Mouse (Mus musculus) cerebellum, adult (tissue): Measurements from ENCODE around the gene Srcin1.

Experiments used
- ATAC-seq: cut with Nextera tagmentation; 2 replicates; pipeline ENCODE4 v1.9.2; 2017; ENCODE audit warnings: mild to moderate bottlenecking, moderate library complexity, mixed read lengths; ENCODE audit not compliant: insufficient number of reproducible peaks, low FRiP score, low TSS enrichment

Srcin1 gene

GRCm38 (mm10) chr11:97535660-97536059 is 40.3 kb downstream of the Srcin1 start:
- no peak for ATAC-seq

- ATAC-seq = no peak
These were observed 40.7 kb downstream of the Srcin1 start for GRCm38 (mm10) chr11:97535308-97535630.

GRCm38 (mm10) chr11:97534442-97535307 is 41.3 kb downstream of the Srcin1 start:
- ATAC-seq = no peak

GRCm38 (mm10) chr11:97533653-97534052 is 42.3 kb downstream of the Srcin1 start:
- no peak for ATAC-seq

GRCm38 (mm10) chr11:97532950-97533582 is 42.9 kb downstream of the Srcin1 start:
- no peak for ATAC-seq

GRCm38 (mm10) chr11:97532354-97532753 is 43.6 kb downstream of the Srcin1 start:
- ATAC-seq = no peak

- ATAC-seq = peak; percentile 54; the same call in 1 of the 2 replicates
These were observed 44.4 kb downstream of the Srcin1 start for GRCm38 (mm10) chr11:97531381-97532260.

- ATAC-seq = no peak
These were observed 45.0 kb downstream of the Srcin1 start for GRCm38 (mm10) chr11:97530961-97531360.

GRCm38 (mm10) chr11:97530069-97530468 is 45.9 kb downstream of the Srcin1 start:
- ATAC-seq = no peak

GRCm38 (mm10) chr11:97528282-97528808 is 47.6 kb downstream of the Srcin1 start:
- ATAC-seq = no peak

GRCm38 (mm10) chr11:97525313-97525712 is 50.7 kb downstream of the Srcin1 start:
- ATAC-seq = no peak

GRCm38 (mm10) chr11:97524306-97524705 is 51.7 kb downstream of the Srcin1 start:
- ATAC-seq = no peak

- peak; percentile 27; the same call in 1 of the 2 replicates for ATAC-seq
These were observed 52.1 kb downstream of the Srcin1 start for GRCm38 (mm10) chr11:97523827-97524261.

GRCm38 (mm10) chr11:97523107-97523506 is 52.9 kb downstream of the Srcin1 start:
- ATAC-seq = no peak

- no peak for ATAC-seq
These were observed 54.1 kb downstream of the Srcin1 start for GRCm38 (mm10) chr11:97521741-97522474.

GRCm38 (mm10) chr11:97520541-97520940 is 55.4 kb downstream of the Srcin1 start:
- ATAC-seq = no peak

GRCm38 (mm10) chr11:97513066-97513465 is 62.9 kb downstream of the Srcin1 start:
- ATAC-seq = no peak

GRCm38 (mm10) chr11:97512511-97512910 is 63.5 kb downstream of the Srcin1 start:
- ATAC-seq = no peak

- ATAC-seq = no peak
These were observed 64.2 kb downstream of the Srcin1 start for GRCm38 (mm10) chr11:97511661-97512369.
